9 mouse cellular contexts compared by ENCODE assay signal in the genomic region with DNA sequence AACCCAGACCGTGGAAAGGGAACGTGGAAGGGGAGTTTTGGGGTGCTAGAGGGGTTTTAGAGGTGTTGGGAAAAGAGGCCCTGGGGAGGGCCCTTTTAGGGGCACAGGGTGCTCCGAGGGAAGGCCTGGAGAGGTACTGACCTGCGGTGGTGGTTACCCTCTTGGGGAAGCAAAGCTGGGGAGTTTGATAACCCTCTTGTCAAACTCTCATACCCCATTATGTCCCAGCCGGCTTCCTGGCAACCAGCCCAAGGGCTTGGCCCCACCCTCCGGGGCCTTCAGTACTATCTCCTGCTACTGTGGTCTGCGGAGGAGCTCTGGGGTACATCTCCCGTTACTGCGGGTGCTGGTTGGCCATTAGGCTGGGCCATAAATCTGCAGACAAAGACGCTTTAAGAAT. TPM values are rescaled to one million over a fixed set of nuclear protein-coding genes. Genes with fewer than 3 reads are reported as not detected.
DNase-seq lines count a peak whose midpoint lies in the region; ATAC-seq and TF ChIP-seq lines count a peak whose summit lies in the region.
"Had no signal": no experiment of that assay in that cellular context is flagged by ENCODE, and none has a peak within 500 bp of the region (broad histone marks: within the 10 kb centered on the region; RNA-seq: fewer than 3 reads in every experiment).

No protein-coding gene starts in this region.

- no peak overlapping the region for H3K9ac ChIP-seq in kidney, postnatal 0 days (ENCODE audit: low read depth, low read length)
- H3K9ac ChIP-seq in heart, embryonic 13.5 days, result peak overlapping the region; percentile 71
- H3K9ac ChIP-seq in limb, embryonic 15.5 days, result no peak overlapping the region
- 0 out of 2 replicates have a peak overlapping the region, but pooled peaks have one; percentile 23 for H3K9ac ChIP-seq in neural tube, embryonic 15.5 days (replicated peaks)

- H3K4me1 ChIP-seq in kidney, postnatal 0 days (replicated peaks; ENCODE audit: insufficient read depth, low read length), result peaks cover 19% of the 10 kb centered on the region
- peaks cover 30% of the 10 kb centered on the region for H3K4me1 ChIP-seq in heart, embryonic 13.5 days
- peaks cover 27% of the 10 kb centered on the region for H3K4me1 ChIP-seq in limb, embryonic 15.5 days
- H3K4me1 ChIP-seq in neural tube, embryonic 15.5 days, result peaks cover 21% of the 10 kb centered on the region

- peak overlapping the region; percentile 39 for H3K4me3 ChIP-seq in kidney, postnatal 0 days (replicated peaks; ENCODE audit: low read depth, low read length)
- H3K4me3 ChIP-seq in heart, embryonic 13.5 days, result peak overlapping the region; percentile 54
- peak overlapping the region; percentile 34 for H3K4me3 ChIP-seq in limb, embryonic 15.5 days
- peak overlapping the region; percentile 35 for H3K4me3 ChIP-seq in neural tube, embryonic 15.5 days (replicated peaks)

- peaks cover 36% of the 10 kb centered on the region for H3K27me3 ChIP-seq in kidney, postnatal 0 days (ENCODE audit: insufficient read depth, low read length)
- H3K27me3 ChIP-seq in heart, embryonic 13.5 days (replicated peaks), result peaks cover 75% of the 10 kb centered on the region
- H3K27me3 ChIP-seq in limb, embryonic 15.5 days, result peaks cover 51% of the 10 kb centered on the region
- H3K27me3 ChIP-seq in neural tube, embryonic 15.5 days (replicated peaks), result peaks cover 46% of the 10 kb centered on the region

- no peak for ATAC-seq in kidney, postnatal 0 days (replicated peaks; ENCODE audit: low FRiP score, low read depth)
- no peak for ATAC-seq in heart, embryonic 13.5 days (ENCODE audit: extremely low read depth, insufficient number of reproducible peaks, low FRiP score, low TSS enrichment)
- no peak for ATAC-seq in limb, embryonic 15.5 days (ENCODE audit: insufficient number of reproducible peaks, low FRiP score, low TSS enrichment, low read depth)
- ATAC-seq in neural tube, embryonic 15.5 days (ENCODE audit: low FRiP score), result no peak

- 13% methylated on average over 10 of the region's 10 CpGs for whole genome bisulfite sequencing in kidney, postnatal 0 days
- WGBS in heart, embryonic 13.5 days, result 9% methylated on average over 10 of the region's 10 CpGs
- 10% methylated on average over 10 of the region's 10 CpGs for WGBS in limb, embryonic 15.5 days
- 4% methylated on average over 10 of the region's 10 CpGs for WGBS in neural tube, embryonic 15.5 days

- H3K36me3 ChIP-seq in kidney, postnatal 0 days (ENCODE audit: insufficient read depth, low read length), result no peaks in the 10 kb centered on the region
- H3K36me3 ChIP-seq in heart, embryonic 13.5 days, result no peaks in the 10 kb centered on the region
- H3K36me3 ChIP-seq in limb, embryonic 15.5 days, result no peaks in the 10 kb centered on the region
- H3K36me3 ChIP-seq in neural tube, embryonic 15.5 days, result no peaks in the 10 kb centered on the region

- no peak overlapping the region for H3K27ac ChIP-seq in kidney, postnatal 0 days
- H3K27ac ChIP-seq in heart, embryonic 13.5 days (replicated peaks), result no peak overlapping the region
- H3K27ac ChIP-seq in limb, embryonic 15.5 days, result no peak overlapping the region
- H3K27ac ChIP-seq in neural tube, embryonic 15.5 days (replicated peaks), result no peak overlapping the region
- H3K27ac ChIP-seq: macrophage had no signal

- no peak for DNase-seq in kidney, postnatal 0 days (ENCODE audit: low spot score)
- no peak for DNase-seq in kidney, adult 18-20 months
- DNase-seq in cerebellum, adult 9-10 months, result peak; percentile 75
- DNase-seq in layer of hippocampus, postnatal 36 days, result no peak
- no peak for DNase-seq in layer of hippocampus, postnatal 14 days (ENCODE audit: low spot score in 2 of 2)

- TF ChIP-seq CTCF in kidney, postnatal 0 days (IDR thresholded peaks at IDR 0.05; ENCODE audit: low read depth), result no peak

- H3K9me3 ChIP-seq in kidney, postnatal 0 days (replicated peaks; ENCODE audit: low read length), result no peaks in the 10 kb centered on the region
- no peaks in the 10 kb centered on the region for H3K9me3 ChIP-seq in heart, embryonic 13.5 days
- no peaks in the 10 kb centered on the region for H3K9me3 ChIP-seq in limb, embryonic 15.5 days
- H3K9me3 ChIP-seq in neural tube, embryonic 15.5 days (replicated peaks), result no peaks in the 10 kb centered on the region

- peak overlapping the region; percentile 62 for H3K4me2 ChIP-seq in kidney, postnatal 0 days (ENCODE audit: low read length)
- peak overlapping the region; percentile 82 for H3K4me2 ChIP-seq in heart, embryonic 13.5 days
- H3K4me2 ChIP-seq in limb, embryonic 15.5 days, result peak overlapping the region; percentile 64
- H3K4me2 ChIP-seq in neural tube, embryonic 15.5 days, result peak overlapping the region; percentile 62

RNA-seq across cellular contexts. Expression of a gene that starts 0.3 kb away (rescaled TPM):
- 0.68 and 0.87 TPM in 2 replicates for polyA plus RNA-seq in kidney, postnatal 0 days (2015; fragmentation: Nextera tagmentation; extraction: Ambion mirVana)
- polyA plus RNA-seq in heart, embryonic 13.5 days (2015; fragmentation: Nextera tagmentation; extraction: Ambion mirVana), result 0.28 and 0.76 TPM in 2 replicates
- polyA plus RNA-seq in limb, embryonic 15.5 days (2015; fragmentation: Nextera tagmentation; extraction: Ambion mirVana), result 0.42 and 0.56 TPM in 2 replicates
- 2.4 and 2.9 TPM in 2 replicates for polyA plus RNA-seq in neural tube, embryonic 15.5 days (2015; fragmentation: Nextera tagmentation; extraction: Ambion mirVana)
- total RNA-seq in layer of hippocampus, postnatal 36 days (2021), result 1 to 10 TPM; 2.7 to 2.8 TPM
- total RNA-seq in layer of hippocampus, postnatal 14 days (2021), result 1 to 10 TPM; 2.7 to 5.3 TPM
- polyA plus RNA-seq: macrophage had no signal

RNA-seq across cellular contexts. Expression of a gene that starts 2.6 kb away (rescaled TPM):
- 1.7 and 2.1 TPM in 2 replicates for polyA plus RNA-seq in kidney, postnatal 0 days (2015; fragmentation: Nextera tagmentation; extraction: Ambion mirVana)
- polyA plus RNA-seq in heart, embryonic 13.5 days (2015; fragmentation: Nextera tagmentation; extraction: Ambion mirVana), result 0.99 and 1.0 TPM in 2 replicates
- polyA plus RNA-seq in limb, embryonic 15.5 days (2015; fragmentation: Nextera tagmentation; extraction: Ambion mirVana), result 1.0 and 1.6 TPM in 2 replicates
- 2.1 and 2.6 TPM in 2 replicates for polyA plus RNA-seq in neural tube, embryonic 15.5 days (2015; fragmentation: Nextera tagmentation; extraction: Ambion mirVana)
- 1 to 10 TPM; 1.4 to 1.5 TPM for total RNA-seq in layer of hippocampus, postnatal 36 days (2021)
- total RNA-seq in layer of hippocampus, postnatal 14 days (2021), result 1 to 10 TPM; 1.3 to 1.6 TPM

RNA-seq across cellular contexts. Expression of a gene that starts 5.3 kb away (rescaled TPM):
- polyA plus RNA-seq in kidney, postnatal 0 days (2015; fragmentation: Nextera tagmentation; extraction: Ambion mirVana), result not detected in 2 replicates
- polyA plus RNA-seq in heart, embryonic 13.5 days (2015; fragmentation: Nextera tagmentation; extraction: Ambion mirVana), result 0.04 TPM in 1 of 2 replicates, not detected in the other
- polyA plus RNA-seq in limb, embryonic 15.5 days (2015; fragmentation: Nextera tagmentation; extraction: Ambion mirVana), result not detected in 2 replicates
- 0.05 and 0.06 TPM in 2 replicates for polyA plus RNA-seq in neural tube, embryonic 15.5 days (2015; fragmentation: Nextera tagmentation; extraction: Ambion mirVana)
- total RNA-seq in layer of hippocampus, postnatal 36 days (2021), result under 1 TPM; 0.25 to 0.68 TPM
- total RNA-seq in layer of hippocampus, postnatal 14 days (2021), result under 1 TPM in 1 of 2 experiments, not detected in 1; 0.14 TPM
- polyA plus RNA-seq: macrophage had no signal

RNA-seq across cellular contexts. Expression of a gene that starts 5.8 kb away (rescaled TPM):
- 11.7 and 12.6 TPM in 2 replicates for polyA plus RNA-seq in kidney, postnatal 0 days (2015; fragmentation: Nextera tagmentation; extraction: Ambion mirVana)
- 7.1 and 7.2 TPM in 2 replicates for polyA plus RNA-seq in heart, embryonic 13.5 days (2015; fragmentation: Nextera tagmentation; extraction: Ambion mirVana)
- polyA plus RNA-seq in limb, embryonic 15.5 days (2015; fragmentation: Nextera tagmentation; extraction: Ambion mirVana), result 5.5 and 5.6 TPM in 2 replicates
- polyA plus RNA-seq in neural tube, embryonic 15.5 days (2015; fragmentation: Nextera tagmentation; extraction: Ambion mirVana), result 15.6 and 17.9 TPM in 2 replicates
- 10 to 100 TPM; 31.5 to 32.6 TPM for total RNA-seq in layer of hippocampus, postnatal 36 days (2021)
- 10 to 100 TPM; 28.9 to 29.9 TPM for total RNA-seq in layer of hippocampus, postnatal 14 days (2021)

RNA-seq across cellular contexts. Expression of a gene that starts 23.9 kb away (rescaled TPM):
- 100 and 108 TPM in 2 replicates for polyA plus RNA-seq in kidney, postnatal 0 days (2015; fragmentation: Nextera tagmentation; extraction: Ambion mirVana)
- polyA plus RNA-seq in heart, embryonic 13.5 days (2015; fragmentation: Nextera tagmentation; extraction: Ambion mirVana), result 94.1 and 109 TPM in 2 replicates
- polyA plus RNA-seq in limb, embryonic 15.5 days (2015; fragmentation: Nextera tagmentation; extraction: Ambion mirVana), result 151 and 161 TPM in 2 replicates
- 105 and 111 TPM in 2 replicates for polyA plus RNA-seq in neural tube, embryonic 15.5 days (2015; fragmentation: Nextera tagmentation; extraction: Ambion mirVana)
- total RNA-seq in layer of hippocampus, postnatal 36 days (2021), result 10 to 100 TPM; 87.0 to 95.3 TPM
- total RNA-seq in layer of hippocampus, postnatal 14 days (2021), result 10 to 100 TPM; 75.5 to 79.0 TPM

Comparison
In these comparisons a context has a peak if more than half of its experiments do, and no peak if none do; other contexts are left out.
1. H3K9ac ChIP-seq: peak in heart, embryonic 13.5 days (single experiment) and neural tube, embryonic 15.5 days (single experiment); none in kidney, postnatal 0 days (single experiment) and limb, embryonic 15.5 days (single experiment).
2. Peak in every context shown above with its lines, with median percentiles within 50 percentile points of each other: H3K4me2 ChIP-seq and H3K4me3 ChIP-seq.